Mouse (Mus musculus) kidney, adult 2 months (tissue): ENCODE measurements around the gene Samd8.

Source experiments
- CTCF ChIP-seq: fragments of 200-500 bp; conservative IDR thresholded peaks from 2 replicates; pipeline ENCODE4 v1.5.1; 2011; ENCODE audit warnings: low read depth, mild to moderate bottlenecking, control low read depth, low read length, moderate library complexity, mixed read lengths; ENCODE audit not compliant: insufficient read depth, insufficient read length
- POLR2A ChIP-seq: fragments of 200-500 bp; IDR thresholded peaks from one replicate; pipeline ENCODE4 v1.6.1; 2011; ENCODE audit warnings: low read depth, low read length, control low read depth

GRCm38 (mm10) chr14:21748142-21748870 lies 2.0 kb upstream of the Samd8 start:
- TF ChIP-seq CTCF: peak; percentile 42
- TF ChIP-seq POLR2A: no peak
